14 mouse cellular contexts compared by ENCODE assay signal in the genomic region with DNA sequence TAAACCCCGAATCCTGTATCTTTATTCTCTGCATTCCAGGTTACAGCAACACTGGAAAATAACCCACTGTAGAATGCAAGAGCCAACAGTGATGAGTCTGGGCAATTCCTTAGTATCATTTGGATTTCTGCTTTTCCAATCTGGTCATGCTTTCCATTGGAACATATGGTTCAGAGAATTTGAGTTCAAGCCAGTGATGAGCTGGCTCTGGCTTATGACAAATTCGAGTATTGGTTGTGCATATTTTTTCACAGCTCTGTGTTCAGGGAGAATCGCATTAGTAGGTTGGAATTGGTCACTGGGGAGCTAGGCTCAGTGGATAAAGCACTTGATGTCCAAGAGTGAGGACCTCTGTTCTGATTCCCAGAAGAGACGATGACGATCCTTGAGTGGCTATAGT. TPM values are rescaled to one million over a fixed set of nuclear protein-coding genes. Genes with fewer than 3 reads are reported as not detected.
DNase-seq lines count a peak whose midpoint lies in the region.
"Had no signal": no experiment of that assay in that cellular context is flagged by ENCODE, and none has a peak within 500 bp of the region (broad histone marks: within the 10 kb centered on the region; RNA-seq: fewer than 3 reads in every experiment).

No protein-coding gene starts in this region.

- intact Hi-C loops in left cerebral cortex, postnatal 4 days (cut with DNase I): no loop called here

- peak; percentile 9 to 21 for DNase-seq in cerebellum, postnatal 25 days
- no peak for DNase-seq in cerebellum, adult 8-10 months
- DNase-seq in left cerebral cortex, adult 11 months (ENCODE audit: low spot score): peak; percentile 2
- no peak for DNase-seq in left cerebral cortex, postnatal 4 days
- DNase-seq in layer of hippocampus, postnatal 14 days (ENCODE audit: low spot score in 2 of 2): peak; percentile 12 to 78
- peak; percentile 67 for DNase-seq in telencephalon, adult 2 months (ENCODE audit: low read depth, low spot score)
- DNase-seq in gastrocnemius, adult 18-20 months (ENCODE audit: low spot score): no peak
- DNase-seq in lung, postnatal 25 days (ENCODE audit: low spot score): no peak
- DNase-seq: embryo, embryonic 11 days; heart, adult 2 months; kidney, postnatal 14 days; spleen, adult 18-20 months; thymus, postnatal 25 days had no signal

RNA-seq across cellular contexts. Expression of gene Tenm3, which starts 36.8 kb away (rescaled TPM):
- 100 to 1,000 TPM; 162 to 169 TPM for total RNA-seq in left cerebral cortex, postnatal 4 days (2021)
- total RNA-seq in layer of hippocampus, postnatal 14 days (2021): 100 to 1,000 TPM in 1 of 2 experiments, 10 to 100 TPM in 1; 79.8 to 101 TPM
- 10 to 100 TPM; 10.4 to 11.8 TPM for total RNA-seq in gastrocnemius, adult 18-20 months (2021)
- total RNA-seq: megakaryocyte, adult 5-6 weeks had no signal

Comparison
In these comparisons a context has a peak if more than half of its experiments do, and no peak if none do; other contexts are left out.
1. DNase-seq: peak in cerebellum, postnatal 25 days (2 of 2), left cerebral cortex, adult 11 months (single experiment), layer of hippocampus, postnatal 14 days (2 of 2) and telencephalon, adult 2 months (single experiment); none in cerebellum, adult 8-10 months (single experiment), left cerebral cortex, postnatal 4 days (single experiment), gastrocnemius, adult 18-20 months (single experiment) and lung, postnatal 25 days (single experiment).
2. RNA of gene Tenm3, which starts 36.8 kb away (total RNA-seq): 162 to 169 TPM in left cerebral cortex, postnatal 4 days and 79.8 to 101 TPM in layer of hippocampus, postnatal 14 days; 10.4 to 11.8 TPM in gastrocnemius, adult 18-20 months; every median in the first group is over 4 times any median in the second.